Mouse (Mus musculus) T-cell, adult 2 months (primary cell): Measurements from ENCODE around the gene Cdk12.
"Not testable (repeated sequence)": the region's sequence is repeated elsewhere in the genome, so short reads cannot be mapped to it uniquely, and the experiment has no call there.

Experiments used
- DNase-seq: peaks from one replicate; pipeline ENCODE4 v3.0.0; 2022; ENCODE audit warnings: low spot score

Cdk12 gene

GRCm38 (mm10) chr11:98202641-98203350 lies at the start of gene Cdk12:
Gene Cdk12, plus strand, starts transcription at chr11:98203059.
- peak; percentile 96 for DNase-seq

GRCm38 (mm10) chr11:98155094-98155493 lies 47.8 kb upstream of the Cdk12 start:
- no peak for DNase-seq

GRCm38 (mm10) chr11:98168400-98168799 lies 34.5 kb upstream of the Cdk12 start:
- DNase-seq = no peak

GRCm38 (mm10) chr11:98182149-98182548 lies 20.7 kb upstream of the Cdk12 start:
- DNase-seq = not testable (repeated sequence)

- DNase-seq = no peak
Observed at GRCm38 (mm10) chr11:98187640-98188395, 15.0 kb upstream of the Cdk12 start.

GRCm38 (mm10) chr11:98190820-98191219 lies 12.0 kb upstream of the Cdk12 start:
- DNase-seq = no peak

- peak; percentile 96 for DNase-seq
Observed at GRCm38 (mm10) chr11:98192901-98193805, 9.7 kb upstream of the Cdk12 start, which contains the start of gene Med1. Gene Med1, minus strand, starts transcription at chr11:98193293.

GRCm38 (mm10) chr11:98201791-98202640 lies 843 bp upstream of the Cdk12 start:
- DNase-seq = peak; percentile 42

GRCm38 (mm10) chr11:98203351-98203911 lies 572 bp downstream of the Cdk12 start:
- DNase-seq = peak; percentile 43

- no peak for DNase-seq
Observed at GRCm38 (mm10) chr11:98203931-98204421, 1.1 kb downstream of the Cdk12 start.

GRCm38 (mm10) chr11:98205463-98205862 lies 2.6 kb downstream of the Cdk12 start:
- DNase-seq = no peak

GRCm38 (mm10) chr11:98206281-98206680 lies 3.4 kb downstream of the Cdk12 start:
- DNase-seq = not testable (repeated sequence)

- DNase-seq = not testable (repeated sequence)
Observed at GRCm38 (mm10) chr11:98209661-98210060, 6.8 kb downstream of the Cdk12 start.

- DNase-seq = no peak
Observed at GRCm38 (mm10) chr11:98213311-98213710, 10.5 kb downstream of the Cdk12 start.

GRCm38 (mm10) chr11:98226349-98226748 lies 23.5 kb downstream of the Cdk12 start:
- DNase-seq = no peak

- DNase-seq = no peak
Observed at GRCm38 (mm10) chr11:98238416-98238815, 35.6 kb downstream of the Cdk12 start.

GRCm38 (mm10) chr11:98238995-98239394 lies 36.1 kb downstream of the Cdk12 start:
- DNase-seq = no peak

GRCm38 (mm10) chr11:98242910-98243309 lies 40.1 kb downstream of the Cdk12 start:
- not testable (repeated sequence) for DNase-seq

- DNase-seq = no peak
Observed at GRCm38 (mm10) chr11:98244415-98244814, 41.6 kb downstream of the Cdk12 start.

- no peak for DNase-seq
Observed at GRCm38 (mm10) chr11:98247325-98247724, 44.5 kb downstream of the Cdk12 start.

- no peak for DNase-seq
Observed at GRCm38 (mm10) chr11:98253807-98254206, 50.9 kb downstream of the Cdk12 start.
